Mouse (Mus musculus) forebrain, embryonic 10.5 days (tissue): ENCODE measurements around the gene Crhr1. TPM values are rescaled to one million over a fixed set of nuclear protein-coding genes. Genes with fewer than 3 reads are reported as not detected.
A peak's percentile ranks its signal among the peaks of the same experiment; 100 is the strongest.

Experiments used
- DNase-seq: peaks from one replicate; pipeline ENCODE4 v3.0.0-alpha.2; 2017; ENCODE audit warnings: low spot score; ENCODE audit errors: extremely low spot score
- H3K27ac ChIP-seq: fragments of 300-500 bp; sonication (generic); 2 replicates; pipeline ENCODE4 v1.5.1; 2016; ENCODE audit warnings: mild to moderate bottlenecking
- H3K27me3 ChIP-seq: fragments of 300-500 bp; sonication (generic); 2 replicates; pipeline ENCODE4 v1.6.1; 2016; ENCODE audit warnings: mild to moderate bottlenecking; ENCODE audit not compliant: poor library complexity, severe bottlenecking
- H3K36me3 ChIP-seq: fragments of 300-500 bp; sonication (generic); replicated peaks from 2 replicates; pipeline ENCODE4 v1.6.1; 2016; ENCODE audit warnings: mild to moderate bottlenecking, moderate library complexity
- H3K4me1 ChIP-seq: fragments of 300-500 bp; sonication (generic); 2 replicates; pipeline ENCODE4 v1.6.1; 2016
- H3K4me3 ChIP-seq: fragments of 300-500 bp; sonication (generic); 2 replicates; pipeline ENCODE4 v1.5.1; 2016; ENCODE audit warnings: mild to moderate bottlenecking, moderate library complexity
- H3K9me3 ChIP-seq: fragments of 300-500 bp; sonication (generic); 2 replicates; pipeline ENCODE4 v1.6.1; 2016; ENCODE audit warnings: mild to moderate bottlenecking, moderate library complexity
- WGBS: fragments of 180-500 bp; shearing (Covaris S2); methylation state at CpG from one replicate; pipeline ENCODE4 v1.1.7; 2016; 5-methylcytosine and 5-hydroxymethylcytosine counted together
- polyA plus RNA-seq: library from polyadenylated mRNA; unstranded; fragments of >200 nt; fragmentation: Nextera tagmentation; extraction: Ambion mirVana; gene quantifications from 2 replicates; pipeline ENCODE4 v1.2.1, GENCODE M21; 2016

The Crhr1 gene
- polyA plus RNA-seq, 1 experiment from 2014 or later: 0.22 TPM

GRCm38 (mm10) chr11:104113699-104114098, 19.0 kb upstream of the Crhr1 start:
- Histone ChIP-seq H3K4me3 (no peak overlapping the region), H3K27me3 (no peaks in the 10 kb centered on the region), H3K36me3 (no peaks in the 10 kb centered on the region), H3K9me3 (no peaks in the 10 kb centered on the region), H3K27ac (no peak overlapping the region), H3K4me1 (peaks cover 20% of the 10 kb centered on the region)
- WGBS: 72% methylated on average over 6 of the region's 6 CpGs
- DNase-seq: no peak

- H3K27me3 ChIP-seq: no peaks in the 10 kb centered on the region
- 12% methylated on average over 7 of the region's 7 CpGs for WGBS
- peak; percentile 73 for DNase-seq
- H3K36me3 ChIP-seq: no peaks in the 10 kb centered on the region
- no peaks in the 10 kb centered on the region for H3K9me3 ChIP-seq
- H3K27ac ChIP-seq: no peak overlapping the region
- H3K4me3 ChIP-seq: no peak overlapping the region
- H3K4me1 ChIP-seq: peaks cover 20% of the 10 kb centered on the region
These were observed 18.0 kb upstream of the Crhr1 start for GRCm38 (mm10) chr11:104114690-104115089.

- WGBS: 80% methylated on average over 4 of the region's 4 CpGs
- no peak for DNase-seq
- Histone ChIP-seq H3K4me3 (no peak overlapping the region), H3K9me3 (no peaks in the 10 kb centered on the region), H3K27me3 (no peaks in the 10 kb centered on the region), H3K4me1 (peaks cover 13% of the 10 kb centered on the region; the same call in 1 of the 2 replicates), H3K36me3 (no peaks in the 10 kb centered on the region), H3K27ac (no peak overlapping the region)
These were observed 14.3 kb upstream of the Crhr1 start for GRCm38 (mm10) chr11:104118356-104118755.

GRCm38 (mm10) chr11:104122966-104123365, 9.7 kb upstream of the Crhr1 start:
- H3K27me3 ChIP-seq: no peaks in the 10 kb centered on the region; the same call in 1 of the 2 replicates
- 74% methylated on average over 7 of the region's 7 CpGs for WGBS
- DNase-seq: no peak
- no peak overlapping the region for H3K4me3 ChIP-seq
- H3K9me3 ChIP-seq: no peaks in the 10 kb centered on the region
- H3K36me3 ChIP-seq: no peaks in the 10 kb centered on the region
- no peaks in the 10 kb centered on the region for H3K4me1 ChIP-seq
- H3K27ac ChIP-seq: no peak overlapping the region

- Histone ChIP-seq H3K27me3 (no peaks in the 10 kb centered on the region; the same call in 1 of the 2 replicates), H3K36me3 (no peaks in the 10 kb centered on the region), H3K9me3 (no peaks in the 10 kb centered on the region), H3K27ac (no peak overlapping the region), H3K4me1 (no peaks in the 10 kb centered on the region), H3K4me3 (no peak overlapping the region)
- 85% methylated on average over 10 of the region's 10 CpGs for WGBS
- DNase-seq: no peak
These were observed 9.2 kb upstream of the Crhr1 start for GRCm38 (mm10) chr11:104123479-104123878.

- WGBS: 89% methylated on average over 3 of the region's 3 CpGs
- no peaks in the 10 kb centered on the region for H3K9me3 ChIP-seq
- H3K27ac ChIP-seq: no peak overlapping the region
- H3K36me3 ChIP-seq: no peaks in the 10 kb centered on the region
- no peak for DNase-seq
- H3K4me1 ChIP-seq: no peaks in the 10 kb centered on the region
- H3K27me3 ChIP-seq: peaks cover 2% of the 10 kb centered on the region; the same call in 1 of the 2 replicates
- H3K4me3 ChIP-seq: no peak overlapping the region
These were observed 8.1 kb upstream of the Crhr1 start for GRCm38 (mm10) chr11:104124582-104124981.

- Histone ChIP-seq H3K4me1 (peaks cover 32% of the 10 kb centered on the region), H3K9me3 (no peaks in the 10 kb centered on the region), H3K4me3 (no peak overlapping the region), H3K27ac (no peak overlapping the region), H3K27me3 (peaks cover 51% of the 10 kb centered on the region), H3K36me3 (no peaks in the 10 kb centered on the region)
- no peak for DNase-seq
- WGBS: 90% methylated on average over 5 of the region's 5 CpGs
These were observed 3.2 kb upstream of the Crhr1 start for GRCm38 (mm10) chr11:104129466-104129865.

- peaks cover 66% of the 10 kb centered on the region for H3K27me3 ChIP-seq
These were observed 1.7 kb upstream of the Crhr1 start for GRCm38 (mm10) chr11:104130721-104131647.

GRCm38 (mm10) chr11:104131756-104132155, 899 bp upstream of the Crhr1 start:
- peaks cover 32% of the 10 kb centered on the region for H3K4me1 ChIP-seq
- no peak overlapping the region for H3K27ac ChIP-seq
- H3K4me3 ChIP-seq: peak overlapping the region; percentile 59
- peak; percentile 73 for DNase-seq
- no peaks in the 10 kb centered on the region for H3K36me3 ChIP-seq
- H3K9me3 ChIP-seq: no peaks in the 10 kb centered on the region
- WGBS: under 1% methylated on average over 21 of the region's 21 CpGs
- H3K27me3 ChIP-seq: peaks cover 74% of the 10 kb centered on the region

More at GRCm38 (mm10) chr11:104130721-104131647, 1.7 kb upstream of the Crhr1 start:
- H3K4me1 ChIP-seq: peaks cover 32% of the 10 kb centered on the region
- H3K36me3 ChIP-seq: no peaks in the 10 kb centered on the region
- 78% methylated on average over 15 of the region's 15 CpGs for WGBS
- no peak overlapping the region for H3K27ac ChIP-seq
- H3K9me3 ChIP-seq: no peaks in the 10 kb centered on the region
- no peak overlapping the region for H3K4me3 ChIP-seq
- DNase-seq: no peak

GRCm38 (mm10) chr11:104133442-104133983, 858 bp downstream of the Crhr1 start:
- peaks cover 32% of the 10 kb centered on the region for H3K4me1 ChIP-seq
- H3K27me3 ChIP-seq: peaks cover 82% of the 10 kb centered on the region
- H3K36me3 ChIP-seq: no peaks in the 10 kb centered on the region
- H3K27ac ChIP-seq: no peak overlapping the region
- peak; percentile 33 for DNase-seq
- H3K4me3 ChIP-seq: peak overlapping the region; percentile 59
- WGBS: under 1% methylated on average over 47 of the region's 47 CpGs
- no peaks in the 10 kb centered on the region for H3K9me3 ChIP-seq

GRCm38 (mm10) chr11:104138976-104139375, 6.3 kb downstream of the Crhr1 start:
- no peaks in the 10 kb centered on the region for H3K36me3 ChIP-seq
- no peak overlapping the region for H3K27ac ChIP-seq
- peaks cover 49% of the 10 kb centered on the region for H3K27me3 ChIP-seq
- H3K4me1 ChIP-seq: no peaks in the 10 kb centered on the region
- peaks cover 1% of the 10 kb centered on the region; the same call in 1 of the 2 replicates for H3K9me3 ChIP-seq
- WGBS: 72% methylated on average over 3 of the region's 3 CpGs
- H3K4me3 ChIP-seq: no peak overlapping the region
- DNase-seq: no peak

GRCm38 (mm10) chr11:104144930-104145329, 12.3 kb downstream of the Crhr1 start:
- Histone ChIP-seq H3K36me3 (no peaks in the 10 kb centered on the region), H3K4me1 (0 out of 2 replicates have a peak, but pooled peaks cover 5% of the 10 kb centered on the region), H3K27ac (no peak overlapping the region), H3K9me3 (peaks cover 3% of the 10 kb centered on the region; the same call in 1 of the 2 replicates), H3K27me3 (0 out of 2 replicates have a peak, but pooled peaks cover 3% of the 10 kb centered on the region), H3K4me3 (no peak overlapping the region)
- WGBS: 96% methylated on average over 1 of the region's 1 CpGs
- no peak for DNase-seq

GRCm38 (mm10) chr11:104148787-104149186, 16.1 kb downstream of the Crhr1 start:
- H3K27ac ChIP-seq: no peak overlapping the region

More at GRCm38 (mm10) chr11:104148787-104149186, 16.1 kb downstream of the Crhr1 start:
- Histone ChIP-seq H3K36me3 (no peaks in the 10 kb centered on the region), H3K4me3 (no peak overlapping the region), H3K27me3 (peaks cover 26% of the 10 kb centered on the region), H3K9me3 (peaks cover 3% of the 10 kb centered on the region; the same call in 1 of the 2 replicates), H3K4me1 (peaks cover 22% of the 10 kb centered on the region)
- WGBS: 80% methylated on average over 7 of the region's 7 CpGs
- DNase-seq: no peak
